Mouse (Mus musculus) heart, postnatal 0 days (tissue): ENCODE measurements around the gene Pcdh10. TPM values are rescaled to one million over a fixed set of nuclear protein-coding genes. Genes with fewer than 3 reads are reported as not detected.

Experiments
- ATAC-seq: fragments of 200-750 bp; cut with Nextera tagmentation; 2 replicates; pipeline ENCODE4 v1.8.0; 2017; ENCODE audit warnings: low read depth, moderate number of reproducible peaks, moderate library complexity; ENCODE audit not compliant: insufficient read depth
- DNase-seq: peaks from one replicate; pipeline ENCODE4 v3.0.0-alpha.2; 2016; ENCODE audit warnings: low spot score
- H3K27ac ChIP-seq: fragments of 300-500 bp; sonication (generic); 2 replicates; pipeline ENCODE4 v1.5.1; 2014; ENCODE audit warnings: low read depth, mild to moderate bottlenecking
- H3K27me3 ChIP-seq: fragments of 300-500 bp; sonication (generic); 2 replicates; pipeline ENCODE4 v1.6.1; 2014; ENCODE audit warnings: low read length, mixed read lengths; ENCODE audit not compliant: control insufficient read depth, insufficient read depth
- H3K36me3 ChIP-seq: fragments of 300-500 bp; sonication (generic); replicated peaks from 2 replicates; pipeline ENCODE4 v1.6.1; 2014; ENCODE audit warnings: low read length, mixed read lengths; ENCODE audit not compliant: control insufficient read depth, insufficient read depth
- H3K4me1 ChIP-seq: fragments of 300-500 bp; sonication (generic); 2 replicates; pipeline ENCODE4 v1.6.1; 2014; ENCODE audit warnings: antibody characterized with exemption; ENCODE audit not compliant: control insufficient read depth, insufficient read depth
- H3K4me2 ChIP-seq: fragments of 300-500 bp; sonication (generic); 2 replicates; pipeline ENCODE4 v1.6.1; 2014; ENCODE audit warnings: low read depth, mild to moderate bottlenecking, low read length, moderate library complexity
- H3K4me3 ChIP-seq: fragments of 300-500 bp; sonication (generic); 2 replicates; pipeline ENCODE4 v1.5.1; 2014; ENCODE audit warnings: low read depth, low read length
- H3K9ac ChIP-seq: fragments of 300-500 bp; sonication (generic); replicated peaks from 2 replicates; pipeline ENCODE4 v1.6.1; 2014; ENCODE audit warnings: low read depth, low read length, mixed read lengths
- H3K9me3 ChIP-seq: fragments of 300-500 bp; sonication (generic); replicated peaks from 2 replicates; pipeline ENCODE4 v1.6.1; 2016; ENCODE audit warnings: low read length; ENCODE audit not compliant: control insufficient read depth
- CTCF ChIP-seq: IDR thresholded peaks from 2 replicates; pipeline ENCODE4 v1.5.1; 2016; ENCODE audit warnings: antibody characterized with exemption, control low read depth, low read depth
- EP300 ChIP-seq: IDR thresholded peaks from 2 replicates; pipeline ENCODE4 v1.6.1; 2016; ENCODE audit warnings: antibody characterized with exemption, low read depth
- WGBS: fragments of 180-500 bp; shearing (Covaris S2); extraction: QIAGEN DNeasy Blood & Tissue Kit; methylation state at CpG from one replicate; pipeline ENCODE4 v1.1.7; 2014; 5-methylcytosine and 5-hydroxymethylcytosine counted together
- polyA plus RNA-seq: library from polyadenylated mRNA; unstranded; fragments of >200 nt; fragmentation: Nextera tagmentation; extraction: Ambion mirVana; gene quantifications from 2 replicates; pipeline ENCODE4 v1.2.1, GENCODE M21; 2015
- total RNA-seq: library from RNA; depleted of rRNA; stranded (reverse); fragments of >200 nt; gene quantifications from 2 replicates; pipeline ENCODE4 v1.2.3, GENCODE M21; 2014; ENCODE audit warnings: low replicate concordance

Gene Pcdh10
- total and polyA plus RNA-seq, 2 experiments from 2014 or later: 3.8 TPM; not detected in 1

- H3K4me3 ChIP-seq: peak overlapping the region; percentile 54
- DNase-seq (no peak), ATAC-seq (no peak)
- TF ChIP-seq CTCF (no peak), EP300 (no peak)
- no peaks in the 10 kb centered on the region for H3K9me3 ChIP-seq
- H3K27me3 ChIP-seq: peaks cover 62% of the 10 kb centered on the region
- H3K27ac ChIP-seq: no peak overlapping the region
- under 1% methylated on average over 26 of the region's 26 CpGs for WGBS
- H3K36me3 ChIP-seq: no peaks in the 10 kb centered on the region
- H3K4me2 ChIP-seq: peak overlapping the region; percentile 98
- H3K9ac ChIP-seq: no peak overlapping the region
- peaks cover 20% of the 10 kb centered on the region for H3K4me1 ChIP-seq
Observed at GRCm38 (mm10) chr3:45377391-45377998, 703 bp upstream of the Pcdh10 start.

- Histone ChIP-seq H3K9ac (no peak overlapping the region), H3K4me3 (peak overlapping the region; percentile 54), H3K9me3 (no peaks in the 10 kb centered on the region), H3K27me3 (peaks cover 74% of the 10 kb centered on the region), H3K27ac (no peak overlapping the region), H3K4me2 (peak overlapping the region; percentile 98), H3K4me1 (peaks cover 20% of the 10 kb centered on the region), H3K36me3 (no peaks in the 10 kb centered on the region)
- ATAC-seq (no peak), DNase-seq (no peak)
- TF ChIP-seq CTCF: no peak
- TF ChIP-seq EP300: no peak
- WGBS: 3% methylated on average over 29 of the region's 29 CpGs
Observed at GRCm38 (mm10) chr3:45379541-45379971, 1.4 kb downstream of the Pcdh10 start.

GRCm38 (mm10) chr3:45379972-45380761 lies 2.0 kb downstream of the Pcdh10 start:
- DNase-seq (no peak), ATAC-seq (no peak)
- no peak for TF ChIP-seq CTCF
- no peak for TF ChIP-seq EP300
- Histone ChIP-seq H3K4me1 (peaks cover 20% of the 10 kb centered on the region), H3K36me3 (no peaks in the 10 kb centered on the region), H3K9ac (no peak overlapping the region), H3K27ac (no peak overlapping the region), H3K4me2 (peak overlapping the region; percentile 98), H3K4me3 (peak overlapping the region; percentile 54), H3K27me3 (peaks cover 72% of the 10 kb centered on the region), H3K9me3 (no peaks in the 10 kb centered on the region)
- WGBS: 2% methylated on average over 55 of the region's 55 CpGs

- ATAC-seq (no peak), DNase-seq (no peak)
- 2% methylated on average over 81 of the region's 82 CpGs for WGBS
- Histone ChIP-seq H3K9me3 (no peaks in the 10 kb centered on the region), H3K36me3 (no peaks in the 10 kb centered on the region), H3K4me1 (peaks cover 20% of the 10 kb centered on the region), H3K4me3 (peak overlapping the region; percentile 54), H3K27me3 (peaks cover 67% of the 10 kb centered on the region), H3K27ac (no peak overlapping the region), H3K9ac (no peak overlapping the region), H3K4me2 (peak overlapping the region; percentile 98)
- TF ChIP-seq EP300 (no peak), CTCF (no peak)
Observed at GRCm38 (mm10) chr3:45380811-45381761, 2.9 kb downstream of the Pcdh10 start.

GRCm38 (mm10) chr3:45382032-45382755 lies 4.0 kb downstream of the Pcdh10 start:
- no peak for DNase-seq
- no peak overlapping the region for H3K9ac ChIP-seq
- H3K27me3 ChIP-seq: peaks cover 63% of the 10 kb centered on the region
- ATAC-seq: no peak
- peaks cover 20% of the 10 kb centered on the region for H3K4me1 ChIP-seq
- no peak overlapping the region for H3K4me3 ChIP-seq
- no peaks in the 10 kb centered on the region for H3K9me3 ChIP-seq
- H3K36me3 ChIP-seq: no peaks in the 10 kb centered on the region
- TF ChIP-seq CTCF (no peak), EP300 (no peak)
- no peak overlapping the region for H3K4me2 ChIP-seq
- H3K27ac ChIP-seq: no peak overlapping the region
- 33% methylated on average over 4 of the region's 4 CpGs for WGBS
